Mouse (Mus musculus): Measurements from ENCODE around the gene Dcaf12. TPM values are rescaled to one million over a fixed set of nuclear protein-coding genes. Genes with fewer than 3 reads are reported as not detected.

Gene Dcaf12
- polyA plus RNA-seq, 1 experiment, result 27.1 TPM

DNA sequence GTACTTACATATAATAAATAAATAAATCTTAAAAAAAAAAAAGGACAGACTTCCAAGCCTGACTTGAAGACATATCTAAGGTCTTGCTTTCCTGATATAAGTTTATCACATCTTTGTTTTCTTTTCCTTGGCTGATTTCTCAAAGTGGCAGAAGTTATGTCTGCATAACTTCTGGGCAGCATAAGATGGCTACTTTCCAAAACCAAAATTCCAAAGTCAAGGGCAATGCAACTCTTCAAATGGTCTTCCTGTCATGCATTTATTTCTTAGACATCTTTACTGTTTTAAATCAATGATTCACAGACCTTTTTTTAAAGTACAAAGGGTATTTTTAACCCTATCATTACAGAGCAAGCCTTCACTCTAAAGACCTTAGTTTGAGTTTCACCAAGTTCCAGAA is 54.0 kb downstream of the Dcaf12 start:
- H3K4me3 ChIP-seq, result no peak overlapping the region
- H3K27me3 ChIP-seq (ENCODE audit: control insufficient read depth, insufficient read depth, insufficient read length), result no peaks in the 10 kb centered on the region
- peaks cover 90% of the 10 kb centered on the region for H3K79me2 ChIP-seq (ENCODE audit: control insufficient read depth, insufficient read depth)
- peaks cover 3% of the 10 kb centered on the region for H3K36me3 ChIP-seq (ENCODE audit: control insufficient read depth, insufficient read depth)
- TF ChIP-seq CEBPB (IDR thresholded peaks at IDR 0.05; ENCODE audit: insufficient read depth, poor library complexity, severe bottlenecking) (no peak), MYOD1 (IDR thresholded peaks at IDR 0.05; ENCODE audit: control insufficient read depth in 1 of 3, insufficient read length in 2 of 3, low read depth in 2 of 3) (no peak), USF1 (IDR thresholded peaks at IDR 0.05; ENCODE audit: low read depth) (no peak), POLR2AphosphoS2 (IDR thresholded peaks at IDR 0.05; ENCODE audit: insufficient read length, low read depth) (no peak), TCF12 (IDR thresholded peaks at IDR 0.05; ENCODE audit: insufficient read depth, poor library complexity, severe bottlenecking) (no peak), POLR2A (IDR thresholded peaks at IDR 0.05; ENCODE audit: insufficient read length, low read depth) (no peak), SRF (IDR thresholded peaks at IDR 0.05; ENCODE audit: control insufficient read depth, insufficient read length, low read depth) (no peak), MAX (IDR thresholded peaks at IDR 0.05; ENCODE audit: low read depth) (no peak), E2F4 (IDR thresholded peaks at IDR 0.05; ENCODE audit: insufficient read depth) (no peak), TCF3 (IDR thresholded peaks at IDR 0.05; ENCODE audit: insufficient read length, low read depth) (no peak), MYOG (IDR thresholded peaks at IDR 0.05; ENCODE audit: control insufficient read depth in 1 of 3, insufficient read depth in 1 of 3, insufficient read length in 2 of 3, low read depth in 2 of 3) (no peak), REST (IDR thresholded peaks at IDR 0.05; ENCODE audit: insufficient read depth, insufficient read length) (no peak)
- peak overlapping the region; percentile 7 for H3K4me2 ChIP-seq (ENCODE audit: low read depth)
- no peak overlapping the region for H3ac ChIP-seq (ENCODE audit: control insufficient read depth, insufficient read length)

DNA sequence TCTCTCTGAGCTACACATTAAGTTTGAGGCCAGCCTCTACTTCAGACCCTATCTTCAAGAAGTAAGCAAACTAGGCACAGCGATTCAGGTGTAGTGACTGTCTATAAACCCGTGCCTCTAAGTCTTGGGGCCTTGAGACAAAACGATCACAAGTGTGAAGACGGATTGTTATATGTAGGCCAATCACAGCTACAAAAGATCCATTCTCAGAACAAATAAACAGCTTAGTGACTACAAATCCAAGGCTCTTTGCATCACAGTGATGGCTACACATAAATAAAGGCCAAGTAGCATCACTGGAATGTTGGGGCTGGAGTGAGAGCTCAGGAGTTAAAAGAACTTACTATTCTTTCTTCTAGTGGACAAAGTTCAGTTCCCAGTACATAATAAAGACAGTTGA is 55.7 kb downstream of the Dcaf12 start:
- no peak for TF ChIP-seq MYOG (IDR thresholded peaks at IDR 0.05; ENCODE audit: control insufficient read depth in 1 of 3, insufficient read depth in 1 of 3, insufficient read length in 2 of 3, low read depth in 2 of 3)
- no peak for TF ChIP-seq REST (IDR thresholded peaks at IDR 0.05; ENCODE audit: insufficient read depth, insufficient read length)
- no peak for TF ChIP-seq POLR2A (IDR thresholded peaks at IDR 0.05; ENCODE audit: insufficient read length, low read depth)
- TF ChIP-seq E2F4 (IDR thresholded peaks at IDR 0.05; ENCODE audit: insufficient read depth), result no peak
- no peak for TF ChIP-seq TCF3 (IDR thresholded peaks at IDR 0.05; ENCODE audit: insufficient read length, low read depth)
- TF ChIP-seq MYOD1 (IDR thresholded peaks at IDR 0.05; ENCODE audit: control insufficient read depth in 1 of 3, insufficient read length in 2 of 3, low read depth in 2 of 3), result no peak
- TF ChIP-seq MAX (IDR thresholded peaks at IDR 0.05; ENCODE audit: low read depth), result no peak
- no peak for TF ChIP-seq POLR2AphosphoS2 (IDR thresholded peaks at IDR 0.05; ENCODE audit: insufficient read length, low read depth)
- TF ChIP-seq CEBPB (IDR thresholded peaks at IDR 0.05; ENCODE audit: insufficient read depth, poor library complexity, severe bottlenecking), result no peak
- no peak for TF ChIP-seq SRF (IDR thresholded peaks at IDR 0.05; ENCODE audit: control insufficient read depth, insufficient read length, low read depth)
- no peak for TF ChIP-seq TCF12 (IDR thresholded peaks at IDR 0.05; ENCODE audit: insufficient read depth, poor library complexity, severe bottlenecking)
- no peak overlapping the region for H3ac ChIP-seq (ENCODE audit: control insufficient read depth, insufficient read length)
- H3K4me3 ChIP-seq, result no peak overlapping the region
- H3K79me2 ChIP-seq (ENCODE audit: control insufficient read depth, insufficient read depth), result peaks cover 90% of the 10 kb centered on the region
- H3K4me2 ChIP-seq (ENCODE audit: low read depth), result peak overlapping the region; percentile 27
- no peaks in the 10 kb centered on the region for H3K27me3 ChIP-seq (ENCODE audit: control insufficient read depth, insufficient read depth, insufficient read length)
- H3K36me3 ChIP-seq (ENCODE audit: control insufficient read depth, insufficient read depth), result no peaks in the 10 kb centered on the region

DNA sequence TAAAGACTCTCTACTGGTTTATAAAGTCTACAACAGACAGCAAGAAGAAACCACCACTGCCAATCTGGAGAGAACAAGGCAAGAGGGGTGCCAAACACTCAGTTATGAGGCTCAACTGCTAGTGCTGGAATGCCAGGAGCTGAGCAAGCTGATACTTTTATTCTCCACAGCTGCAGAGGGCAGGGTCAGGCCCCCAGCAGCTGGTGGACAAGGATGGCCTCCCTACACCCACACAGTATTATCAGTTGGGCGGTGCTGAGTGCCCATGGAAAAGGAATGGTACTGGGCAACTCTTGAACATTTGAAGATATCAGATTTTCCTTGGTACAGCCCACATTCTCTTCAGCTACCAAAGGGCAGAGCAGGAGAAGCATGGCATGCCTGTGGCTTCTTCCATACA is 56.9 kb downstream of the Dcaf12 start:
- TF ChIP-seq CEBPB (IDR thresholded peaks at IDR 0.05; ENCODE audit: insufficient read depth, poor library complexity, severe bottlenecking), result no peak
- TF ChIP-seq USF1 (IDR thresholded peaks at IDR 0.05; ENCODE audit: low read depth), result no peak
- peak; percentile 91 for TF ChIP-seq TCF3 (IDR thresholded peaks at IDR 0.05; ENCODE audit: insufficient read length, low read depth)
- TF ChIP-seq E2F4 (IDR thresholded peaks at IDR 0.05; ENCODE audit: insufficient read depth), result no peak
- peak; percentile 23 for TF ChIP-seq POLR2A (IDR thresholded peaks at IDR 0.05; ENCODE audit: insufficient read length, low read depth)
- TF ChIP-seq REST (IDR thresholded peaks at IDR 0.05; ENCODE audit: insufficient read depth, insufficient read length), result no peak
- no peak for TF ChIP-seq POLR2AphosphoS2 (IDR thresholded peaks at IDR 0.05; ENCODE audit: insufficient read length, low read depth)
- TF ChIP-seq MYOG (IDR thresholded peaks at IDR 0.05; ENCODE audit: control insufficient read depth in 1 of 3, insufficient read depth in 1 of 3, insufficient read length in 2 of 3, low read depth in 2 of 3), result peak; percentile 97 to 99 (median 99)
- TF ChIP-seq MAX (IDR thresholded peaks at IDR 0.05; ENCODE audit: low read depth), result no peak
- peak; percentile 94 for TF ChIP-seq TCF12 (IDR thresholded peaks at IDR 0.05; ENCODE audit: insufficient read depth, poor library complexity, severe bottlenecking)
- TF ChIP-seq MYOD1 (IDR thresholded peaks at IDR 0.05; ENCODE audit: control insufficient read depth in 1 of 3, insufficient read length in 2 of 3, low read depth in 2 of 3), result peak; percentile 83 to 98 (median 98)
- peak; percentile 69 for TF ChIP-seq SRF (IDR thresholded peaks at IDR 0.05; ENCODE audit: control insufficient read depth, insufficient read length, low read depth)
- peaks cover 90% of the 10 kb centered on the region for H3K79me2 ChIP-seq (ENCODE audit: control insufficient read depth, insufficient read depth)
- no peak overlapping the region for H3ac ChIP-seq (ENCODE audit: control insufficient read depth, insufficient read length)
- H3K4me3 ChIP-seq, result no peak overlapping the region
- H3K27me3 ChIP-seq (ENCODE audit: control insufficient read depth, insufficient read depth, insufficient read length), result no peaks in the 10 kb centered on the region
- no peaks in the 10 kb centered on the region for H3K36me3 ChIP-seq (ENCODE audit: control insufficient read depth, insufficient read depth)
- H3K4me2 ChIP-seq (ENCODE audit: low read depth), result peak overlapping the region; percentile 58

- TF ChIP-seq USF1 (IDR thresholded peaks at IDR 0.05; ENCODE audit: low read depth), result no peak
- no peak for TF ChIP-seq MAX (IDR thresholded peaks at IDR 0.05; ENCODE audit: low read depth)
- TF ChIP-seq TCF12 (IDR thresholded peaks at IDR 0.05; ENCODE audit: insufficient read depth, poor library complexity, severe bottlenecking), result no peak
- TF ChIP-seq POLR2A (IDR thresholded peaks at IDR 0.05; ENCODE audit: insufficient read length, low read depth), result no peak
- TF ChIP-seq SRF (IDR thresholded peaks at IDR 0.05; ENCODE audit: control insufficient read depth, insufficient read length, low read depth), result no peak
- no peak for TF ChIP-seq POLR2AphosphoS2 (IDR thresholded peaks at IDR 0.05; ENCODE audit: insufficient read length, low read depth)
- TF ChIP-seq TCF3 (IDR thresholded peaks at IDR 0.05; ENCODE audit: insufficient read length, low read depth), result no peak
- no peak for TF ChIP-seq E2F4 (IDR thresholded peaks at IDR 0.05; ENCODE audit: insufficient read depth)
- TF ChIP-seq CEBPB (IDR thresholded peaks at IDR 0.05; ENCODE audit: insufficient read depth, poor library complexity, severe bottlenecking), result no peak
- no peak for TF ChIP-seq REST (IDR thresholded peaks at IDR 0.05; ENCODE audit: insufficient read depth, insufficient read length)
- no peak for TF ChIP-seq MYOG (IDR thresholded peaks at IDR 0.05; ENCODE audit: control insufficient read depth in 1 of 3, insufficient read depth in 1 of 3, insufficient read length in 2 of 3, low read depth in 2 of 3)
- TF ChIP-seq MYOD1 (IDR thresholded peaks at IDR 0.05; ENCODE audit: control insufficient read depth in 1 of 3, insufficient read length in 2 of 3, low read depth in 2 of 3), result no peak
- peaks cover 9% of the 10 kb centered on the region for H3K36me3 ChIP-seq (ENCODE audit: control insufficient read depth, insufficient read depth)
- no peaks in the 10 kb centered on the region for H3K27me3 ChIP-seq (ENCODE audit: control insufficient read depth, insufficient read depth, insufficient read length)
- no peak overlapping the region for H3ac ChIP-seq (ENCODE audit: control insufficient read depth, insufficient read length)
- no peak overlapping the region for H3K4me3 ChIP-seq
- peak overlapping the region; percentile 70 for H3K4me2 ChIP-seq (ENCODE audit: low read depth)
- H3K79me2 ChIP-seq (ENCODE audit: control insufficient read depth, insufficient read depth), result peaks cover 93% of the 10 kb centered on the region
Observed at GRCm38 (mm10) chr4:41255564-41256210, 59.0 kb downstream of the Dcaf12 start.

All from myocyte (in vitro differentiated cells).